Mouse (Mus musculus): ENCODE results near the gene Kptn.

Kptn gene

DNA sequence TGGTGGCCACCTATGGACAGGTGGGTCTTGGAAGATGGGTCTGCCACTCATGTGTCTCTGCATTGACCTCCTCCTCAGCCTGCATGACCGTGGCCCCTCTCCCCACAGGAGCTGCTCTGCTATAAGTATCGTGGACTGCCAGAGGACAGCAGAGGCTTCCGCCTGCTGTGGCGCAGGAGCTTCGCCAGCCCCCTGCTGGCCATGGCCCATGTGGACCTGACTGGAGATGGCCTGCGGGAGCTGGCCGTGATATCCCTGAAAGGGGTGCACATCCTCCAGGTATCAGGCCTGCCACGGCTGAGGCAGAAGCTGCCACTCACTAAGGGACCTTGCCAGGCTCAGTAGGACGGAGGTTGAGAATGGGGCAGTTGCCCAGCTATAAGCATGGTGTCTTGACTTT is 6.1 kb downstream of the Kptn start:
- DNase-seq = no peak

DNA sequence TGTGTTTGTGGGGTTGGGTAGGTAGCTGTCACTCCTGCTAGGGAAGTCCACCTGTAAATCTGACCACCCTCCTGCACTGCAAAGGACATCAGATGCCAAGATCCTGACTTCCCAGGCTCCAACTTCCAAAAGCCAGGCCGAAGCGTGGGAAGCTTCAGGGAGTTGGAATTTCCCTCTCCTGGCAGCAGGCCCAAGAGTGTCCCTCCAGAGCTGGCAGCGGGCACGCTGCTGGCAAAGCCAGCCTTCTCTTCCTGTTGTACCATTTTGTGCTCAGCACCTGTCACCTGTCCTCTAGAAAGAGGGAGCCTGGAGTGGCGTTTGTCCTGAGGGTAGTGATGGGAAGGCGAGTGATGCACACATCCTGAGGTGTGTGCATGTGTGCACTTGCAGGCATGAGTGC is 8.6 kb downstream of the Kptn start:
- no peak for DNase-seq

DNA sequence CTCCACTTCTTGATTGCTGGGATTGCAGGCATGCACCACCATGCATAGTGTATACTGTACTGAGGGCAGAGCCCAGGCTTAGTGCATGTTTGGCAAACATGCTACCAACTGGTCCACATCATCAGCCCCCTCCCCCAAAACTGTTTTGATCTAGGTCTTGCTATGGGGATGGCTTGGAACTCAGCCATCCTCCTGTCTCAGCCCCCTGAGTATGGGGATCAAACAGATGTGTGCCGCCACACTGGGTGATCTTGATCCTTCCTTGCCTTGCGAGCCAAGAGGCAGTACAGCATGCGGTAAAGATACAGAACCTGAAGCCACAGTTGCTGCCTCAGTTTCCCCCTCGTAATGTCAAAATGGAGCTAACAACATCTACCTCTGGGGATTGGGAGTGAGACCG is 9.2 kb downstream of the Kptn start:
- DNase-seq = no peak

DNA sequence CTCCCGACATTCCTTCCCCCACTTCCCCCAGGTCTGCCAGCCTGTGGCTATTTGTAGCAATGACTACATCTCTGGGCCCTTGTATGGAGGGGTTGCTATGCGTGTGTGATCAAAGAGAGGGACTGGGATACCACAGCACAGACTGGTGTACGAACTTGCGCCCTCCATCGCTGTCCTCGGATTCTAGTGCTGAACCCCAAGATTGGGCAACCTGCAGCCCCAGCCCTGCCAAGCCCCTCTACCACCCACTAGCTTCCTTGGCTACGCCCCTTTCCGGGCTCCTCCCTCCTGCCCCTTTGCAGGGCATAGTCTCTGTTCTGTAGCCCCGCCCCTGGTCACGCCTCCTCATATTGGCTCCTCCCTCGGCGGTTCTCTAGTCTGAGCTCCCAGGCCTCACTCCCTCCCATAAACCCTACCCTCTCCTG is 9.7 kb downstream of the Kptn start, which contains the start of gene Slc8a2:
Gene Slc8a2 (plus strand): TSS at position 406 of the 425 bp plus-strand sequence.
- DNase-seq = peak; percentile 67

DNA sequence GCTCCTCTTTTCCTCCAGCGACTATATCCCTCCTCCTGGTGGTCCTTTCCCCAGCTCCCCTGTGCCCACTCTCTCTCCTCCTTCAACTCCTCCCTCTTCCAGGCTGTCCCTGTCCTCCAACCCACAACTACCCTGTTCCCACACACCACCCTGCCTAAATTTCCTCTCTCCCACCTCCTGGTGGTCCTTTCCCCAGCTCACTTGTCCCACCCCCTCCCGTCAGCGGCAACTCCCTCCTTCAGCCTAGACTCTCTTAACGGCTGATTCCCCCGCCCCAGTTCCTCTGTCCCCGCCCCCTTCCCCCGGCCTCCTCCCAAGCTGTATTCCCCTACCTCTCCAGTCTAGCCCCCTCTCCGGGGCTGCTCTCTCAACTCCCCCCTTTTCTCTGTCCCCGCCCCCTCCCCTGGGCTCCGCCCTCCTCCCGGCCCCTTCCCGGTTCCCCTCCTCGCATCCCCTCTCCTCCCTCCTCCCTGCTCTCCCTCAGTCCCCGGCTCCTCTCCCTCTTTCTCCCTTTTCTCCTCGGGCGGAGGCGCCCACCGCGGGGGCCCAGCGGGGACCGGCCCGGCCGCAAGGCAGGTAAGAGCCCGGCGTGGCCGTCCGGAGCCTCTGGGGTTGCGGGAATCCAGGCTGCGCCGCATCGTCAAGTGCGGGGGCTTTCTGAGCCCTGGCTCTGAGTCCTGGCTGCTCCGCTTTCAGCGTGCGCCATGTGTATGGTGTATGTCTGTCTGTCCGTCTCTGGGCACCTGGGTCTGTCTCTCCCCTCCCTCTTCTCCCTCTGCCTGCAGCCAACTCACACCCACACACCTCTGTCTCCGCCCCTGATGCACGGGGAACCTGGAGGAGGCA is 10.4 kb downstream of the Kptn start:
- DNase-seq = peak; percentile 7

GRCm38 (mm10) chr7:16130956-16131634 is 11.4 kb downstream of the Kptn start:
- no peak for DNase-seq

- DNase-seq = no peak
Observed at GRCm38 (mm10) chr7:16132161-16132581, 12.5 kb downstream of the Kptn start.

GRCm38 (mm10) chr7:16132926-16133325 is 13.2 kb downstream of the Kptn start:
- no peak for DNase-seq

- DNase-seq = no peak
Observed at GRCm38 (mm10) chr7:16133691-16134090, 14.0 kb downstream of the Kptn start.

- no peak for DNase-seq
Observed at GRCm38 (mm10) chr7:16134951-16135392, 15.3 kb downstream of the Kptn start.

DNA sequence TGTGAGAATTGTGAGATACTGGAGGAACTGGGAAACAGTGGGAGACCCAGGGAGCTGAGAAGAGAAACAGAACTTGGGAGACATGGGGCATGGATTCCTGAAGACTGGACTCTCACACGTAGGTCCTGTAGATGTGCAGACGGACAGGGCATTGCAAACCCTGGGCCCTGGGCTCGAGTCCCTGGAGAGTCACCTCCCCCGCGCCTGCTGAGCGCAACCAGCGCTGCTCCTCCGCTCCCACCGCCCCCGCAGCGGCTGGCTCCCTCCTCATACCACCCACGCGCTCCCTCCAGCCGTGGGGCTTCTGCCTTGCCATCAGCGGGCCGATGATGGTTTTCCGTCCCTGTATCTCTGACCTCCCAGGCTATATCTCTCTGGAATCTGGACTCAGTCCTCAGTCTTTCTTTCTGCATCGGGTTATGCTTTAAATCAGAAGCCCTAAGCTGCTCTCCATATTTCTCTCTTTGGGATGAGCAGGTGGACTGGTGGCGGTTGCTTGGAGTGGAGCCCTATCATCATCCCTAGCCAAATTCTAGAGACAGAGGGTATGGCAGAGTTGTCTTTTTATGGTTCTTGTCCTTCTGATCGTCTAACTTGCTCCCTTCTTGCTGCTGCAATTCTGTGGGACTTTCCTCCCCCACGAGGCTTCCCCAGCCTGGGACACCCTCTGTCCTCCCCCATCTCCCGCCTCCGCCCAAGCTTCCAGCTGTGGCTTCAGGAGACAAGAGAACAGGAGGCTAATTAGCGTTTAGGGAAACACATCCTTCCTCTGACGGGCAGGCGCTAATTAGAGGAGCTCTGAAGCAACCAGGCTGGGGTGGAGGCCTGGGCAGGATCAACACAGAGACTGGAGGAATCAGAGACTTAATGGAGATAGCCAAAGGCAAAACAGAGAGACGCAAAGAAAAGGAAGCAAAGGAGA is 27.1 kb downstream of the Kptn start:
- DNase-seq = no peak

- DNase-seq = peak; percentile 78
Observed at GRCm38 (mm10) chr7:16147643-16148042, 27.9 kb downstream of the Kptn start.

DNA sequence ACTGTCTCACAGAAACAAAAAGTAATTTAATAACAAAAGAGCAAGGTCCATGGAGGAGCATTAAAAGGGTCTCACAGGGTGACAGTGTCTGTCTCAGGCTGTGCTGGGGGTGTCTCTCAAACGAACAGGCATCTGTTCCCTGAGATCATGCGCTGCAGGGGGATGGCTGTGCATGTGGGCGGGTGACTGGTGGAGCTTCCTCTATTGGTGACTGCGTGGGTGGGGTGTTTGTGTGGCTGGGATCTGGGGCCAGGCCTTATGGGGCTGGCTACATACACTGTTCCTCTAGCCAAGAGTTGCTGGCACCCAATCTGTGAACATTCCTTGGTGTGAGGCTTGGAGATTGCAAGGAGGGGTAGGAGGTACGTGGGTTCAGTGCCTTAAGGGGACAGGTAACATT is 29.5 kb downstream of the Kptn start:
- no peak for DNase-seq

GRCm38 (mm10) chr7:16150191-16151145 is 30.8 kb downstream of the Kptn start:
- no peak for DNase-seq

DNA sequence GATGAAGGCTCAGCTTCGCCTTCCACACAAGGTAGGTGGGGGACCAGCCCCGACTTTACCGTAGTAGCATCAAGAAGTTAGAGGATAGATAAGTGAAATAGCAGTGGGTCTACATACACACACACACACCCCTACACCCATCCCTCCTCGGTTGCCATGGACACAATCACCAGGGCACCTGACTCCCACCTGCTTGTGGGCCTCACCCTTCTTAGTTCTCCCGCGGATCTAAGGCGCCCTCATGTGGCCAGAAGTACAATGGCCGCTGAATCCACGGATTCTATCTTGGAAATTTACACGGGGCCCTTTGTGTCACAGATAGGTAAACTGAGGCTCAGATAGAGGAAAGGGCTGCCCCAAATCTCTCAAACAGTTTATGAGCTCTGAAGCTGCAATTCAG is 33.8 kb downstream of the Kptn start:
- DNase-seq = peak; percentile 50

DNA sequence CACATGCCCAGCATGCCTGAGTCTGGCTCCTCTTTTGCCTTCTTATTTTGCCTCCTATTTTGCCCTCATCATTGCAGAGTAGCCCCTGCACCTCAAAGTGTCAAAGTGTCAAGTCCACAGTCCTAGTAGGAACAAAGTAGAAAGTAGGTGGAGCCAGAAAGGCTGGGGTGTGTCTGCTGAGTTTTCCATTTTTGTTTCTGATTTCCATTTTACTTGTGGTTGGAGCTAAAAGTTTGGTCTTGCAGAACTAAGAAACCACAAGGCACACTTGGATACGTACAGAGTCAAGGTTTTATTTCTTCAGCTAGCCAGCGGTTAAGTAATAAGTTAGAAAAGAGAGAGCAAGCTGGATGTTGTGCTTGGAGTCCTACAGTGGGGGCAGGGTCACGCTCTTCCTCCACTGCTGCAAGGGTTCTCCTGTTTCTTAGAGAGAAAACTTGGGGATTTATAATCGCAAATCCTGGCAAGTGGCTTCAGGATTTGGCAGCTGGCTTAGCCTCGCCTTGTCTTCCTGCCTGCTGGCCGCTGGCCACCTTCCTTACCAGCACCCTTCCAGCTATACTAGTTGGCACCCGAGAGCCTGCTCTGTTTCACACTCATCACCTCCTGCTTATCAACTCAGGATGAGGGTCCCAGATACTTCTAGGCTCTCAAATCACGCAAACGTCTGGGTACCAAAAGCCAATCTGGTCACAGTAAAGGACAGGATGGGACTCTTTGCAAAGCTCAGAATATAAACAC is 35.6 kb downstream of the Kptn start:
- peak; percentile 12 for DNase-seq

DNA sequence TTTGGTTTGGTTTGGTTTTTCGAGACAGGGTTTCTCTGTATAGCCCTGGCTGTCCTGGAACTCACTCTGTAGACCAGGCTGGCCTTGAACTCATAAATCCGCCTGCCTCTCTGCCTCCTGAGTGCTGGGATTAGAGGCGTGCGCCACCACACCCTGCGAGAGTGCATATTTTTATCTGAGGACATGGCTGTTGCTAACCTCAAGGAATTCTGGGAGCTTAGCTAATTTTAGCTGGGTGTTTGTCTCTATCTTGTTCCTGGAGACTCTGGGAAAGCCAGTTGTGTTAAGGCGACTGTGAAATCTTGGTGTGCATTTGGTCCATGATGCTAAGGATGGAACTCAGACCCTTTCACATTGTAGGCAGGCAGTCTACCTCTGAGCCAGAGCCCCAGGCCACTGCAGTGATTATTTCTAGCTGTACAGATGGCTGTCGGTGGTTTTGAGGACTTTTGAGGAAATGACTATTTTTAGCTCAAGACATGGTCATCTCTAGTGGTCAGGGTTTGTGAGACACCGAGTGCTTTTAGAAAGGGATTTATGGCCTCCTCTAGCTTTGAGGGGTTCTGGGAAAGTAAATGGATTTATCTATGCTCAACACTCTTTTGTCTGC is 36.5 kb downstream of the Kptn start:
- DNase-seq = no peak

DNA sequence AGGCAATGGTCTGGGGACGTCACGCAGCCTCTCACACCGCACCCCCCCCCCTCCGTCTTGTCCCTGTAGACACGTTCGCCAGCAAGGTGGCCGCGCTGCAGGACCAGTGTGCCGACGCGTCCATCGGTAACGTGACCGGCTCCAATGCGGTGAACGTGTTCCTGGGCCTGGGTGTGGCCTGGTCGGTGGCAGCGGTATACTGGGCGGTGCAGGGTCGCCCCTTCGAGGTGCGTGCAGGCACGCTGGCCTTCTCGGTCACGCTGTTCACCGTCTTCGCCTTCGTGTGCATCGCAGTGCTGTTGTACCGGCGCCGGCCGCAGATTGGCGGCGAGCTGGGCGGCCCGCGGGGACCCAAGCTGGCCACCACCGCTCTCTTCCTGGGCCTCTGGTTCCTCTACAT is 39.0 kb downstream of the Kptn start:
- DNase-seq = no peak

GRCm38 (mm10) chr7:16160702-16161101 is 41.0 kb downstream of the Kptn start:
- DNase-seq = no peak

GRCm38 (mm10) chr7:16161302-16161701 is 41.6 kb downstream of the Kptn start:
- no peak for DNase-seq

- DNase-seq = no peak
Observed at GRCm38 (mm10) chr7:16162036-16162435, 42.3 kb downstream of the Kptn start.
